Mouse (Mus musculus) heart, adult 18-20 months (tissue): ENCODE measurements around the gene Olfr766-ps1. TPM values are rescaled to one million over a fixed set of nuclear protein-coding genes. Genes with fewer than 3 reads are reported as not detected.
A peak's percentile ranks its signal among the peaks of the same experiment; 100 is the strongest.
"Not testable (repeated sequence)": the region's sequence is repeated elsewhere in the genome, so short reads cannot be mapped to it uniquely, and the experiment has no call there.

Experiments used
- DNase-seq, 2 experiments: peaks; one replicate each; pipeline ENCODE4 v3.0.0; 2021 to 2022; ENCODE audit warnings: mixed read lengths in 1 of 2
- long read RNA-seq, 2 experiments: library from polyadenylated mRNA; stranded (forward); transcript quantifications; one replicate each; pipeline ENCODE4 v2.0.0; 2021
- total RNA-seq, 2 experiments: library from RNA; stranded (reverse); gene quantifications; 2 replicates each; pipeline ENCODE4 v1.2.3; 2021

The Olfr766-ps1 gene
- not detected for total RNA-seq
- long read RNA-seq, experiment 1: 0 reads
- long read RNA-seq, experiment 2: 0 reads

- DNase-seq: no peak
Observed at GRCm38 (mm10) chr10:129068877-129069276, at the start of gene Olfr766-ps1. TSS of gene Olfr766-ps1 (minus strand) at chr10:129068977.

GRCm38 (mm10) chr10:129117761-129118160 lies 49.0 kb upstream of the Olfr766-ps1 start, which contains the start of gene Olfr769:
TSS of gene Olfr769 (minus strand) at chr10:129117861.
- DNase-seq: no peak

- DNase-seq: no peak
Observed at GRCm38 (mm10) chr10:129115146-129115545, 46.4 kb upstream of the Olfr766-ps1 start.

- no peak for DNase-seq
Observed at GRCm38 (mm10) chr10:129101231-129101630, 32.5 kb upstream of the Olfr766-ps1 start.

- DNase-seq: no peak
Observed at GRCm38 (mm10) chr10:129099275-129099674, 30.5 kb upstream of the Olfr766-ps1 start, which contains the start of gene Olfr768. TSS of gene Olfr768 (minus strand) at chr10:129099375.

GRCm38 (mm10) chr10:129082810-129083209 lies 14.0 kb upstream of the Olfr766-ps1 start, which contains the start of gene Olfr767:
TSS of gene Olfr767 (minus strand) at chr10:129082910.
- DNase-seq: not testable (repeated sequence)

- not testable (repeated sequence) for DNase-seq
Observed at GRCm38 (mm10) chr10:129049898-129050297, 18.9 kb downstream of the Olfr766-ps1 start, which contains the start of gene Olfr765. TSS of gene Olfr765 (minus strand) at chr10:129049998.

- no peak for DNase-seq
Observed at GRCm38 (mm10) chr10:129039796-129040195, 29.0 kb downstream of the Olfr766-ps1 start, which contains the start of gene Olfr764-ps1. TSS of gene Olfr764-ps1 (minus strand) at chr10:129039896.

GRCm38 (mm10) chr10:129028343-129028742 lies 40.4 kb downstream of the Olfr766-ps1 start:
- DNase-seq: no peak

GRCm38 (mm10) chr10:129026018-129026662 lies 42.6 kb downstream of the Olfr766-ps1 start:
- DNase-seq: peak in 1 of 2 experiments; percentile 4

- no peak for DNase-seq
Observed at GRCm38 (mm10) chr10:129023319-129023718, 45.5 kb downstream of the Olfr766-ps1 start.

- no peak for DNase-seq
Observed at GRCm38 (mm10) chr10:129014477-129014876, 54.3 kb downstream of the Olfr766-ps1 start.

Other genes with a start within 250 kb of the Olfr766-ps1 start
- 1 to 10 TPM; 8.1 to 9.7 TPM for gene Ormdl2, start 247.3 kb downstream of the Olfr766-ps1 start, total RNA-seq
- 1 to 10 TPM; 2.3 to 2.6 TPM for gene Gdf11, start 177.3 kb downstream of the Olfr766-ps1 start, total RNA-seq
- 100 to 1,000 TPM; 144 to 158 TPM for gene Cd63, start 168.0 kb downstream of the Olfr766-ps1 start, total RNA-seq
- 1 to 10 TPM; 4.3 to 4.7 TPM for gene Rdh5, start 146.1 kb downstream of the Olfr766-ps1 start, total RNA-seq
- gene Bloc1s1, start 144.9 kb downstream of the Olfr766-ps1 start, total RNA-seq: 100 to 1,000 TPM; 194 to 199 TPM
- 100 to 1,000 TPM; 144 to 148 TPM for gene Itga7, start 135.2 kb downstream of the Olfr766-ps1 start, total RNA-seq
- gene Mettl7b, start 108.0 kb downstream of the Olfr766-ps1 start, total RNA-seq: not detected
- not detected for gene Olfr9, start 79.5 kb downstream of the Olfr766-ps1 start, total RNA-seq
- not detected for gene Olfr763, start 58.2 kb downstream of the Olfr766-ps1 start, total RNA-seq
- gene Olfr764-ps1, start 29.1 kb downstream of the Olfr766-ps1 start, total RNA-seq: not detected
- gene Olfr765, start 19.0 kb downstream of the Olfr766-ps1 start, total RNA-seq: not detected
- not detected for gene Olfr767, start 13.9 kb upstream of the Olfr766-ps1 start, total RNA-seq
- gene Olfr768, start 30.4 kb upstream of the Olfr766-ps1 start, total RNA-seq: not detected
- gene Olfr769, start 48.9 kb upstream of the Olfr766-ps1 start, total RNA-seq: not detected
- not detected for gene Olfr770, start 70.0 kb upstream of the Olfr766-ps1 start, total RNA-seq
- not detected for gene Olfr771, start 95.8 kb upstream of the Olfr766-ps1 start, total RNA-seq
- gene Olfr772, start 108.9 kb upstream of the Olfr766-ps1 start, total RNA-seq: not detected
- not detected for gene Olfr773, start 118.4 kb upstream of the Olfr766-ps1 start, total RNA-seq
- gene Olfr774, start 167.2 kb upstream of the Olfr766-ps1 start, total RNA-seq: not detected
- not detected for gene Olfr775, start 179.4 kb upstream of the Olfr766-ps1 start, total RNA-seq
- gene Olfr776, start 190.2 kb upstream of the Olfr766-ps1 start, total RNA-seq: not detected
- not detected for gene Olfr777, start 202.5 kb upstream of the Olfr766-ps1 start, total RNA-seq
- gene Olfr780, start 249.1 kb upstream of the Olfr766-ps1 start, total RNA-seq: not detected